Mouse (Mus musculus) cerebellum, adult 2 months (tissue): Measurements from ENCODE around the gene Zc3h15. TPM values are rescaled to one million over a fixed set of nuclear protein-coding genes. Genes with fewer than 3 reads are reported as not detected.

Experiments
- DNase-seq, 2 experiments: peaks; one replicate each; pipeline ENCODE4 v3.0.0; 2021
- H3K27ac ChIP-seq: fragments of 200-500 bp; 2 replicates; pipeline ENCODE4 v1.5.1; 2012; ENCODE audit warnings: low read length, control low read depth, inconsistent platforms; ENCODE audit not compliant: insufficient read depth
- H3K27me3 ChIP-seq: fragments of 200-500 bp; 2 replicates; pipeline ENCODE4 v1.6.1; 2012; ENCODE audit warnings: inconsistent platforms, mild to moderate bottlenecking, low read length, moderate library complexity; ENCODE audit not compliant: control insufficient read depth, insufficient read depth
- H3K4me1 ChIP-seq: fragments of 200-500 bp; 2 replicates; pipeline ENCODE4 v1.6.1; 2011; ENCODE audit warnings: low read length; ENCODE audit not compliant: control insufficient read depth, insufficient read depth
- H3K4me3 ChIP-seq: fragments of 200-500 bp; replicated peaks from 2 replicates; pipeline ENCODE3; 2011; ENCODE audit warnings: mild to moderate bottlenecking, low read depth, low read length, control low read depth; ENCODE audit not compliant: insufficient read depth
- CTCF ChIP-seq: fragments of 200-500 bp; IDR thresholded peaks from 2 replicates; pipeline ENCODE4 v1.5.1; 2011; ENCODE audit warnings: low read depth, mild to moderate bottlenecking, control low read depth, low read length, moderate library complexity, borderline replicate concordance; ENCODE audit not compliant: insufficient read depth
- POLR2A ChIP-seq: fragments of 200-500 bp; IDR thresholded peaks from 2 replicates; pipeline ENCODE4 v1.6.1; 2011; ENCODE audit warnings: low read length, control low read depth, borderline replicate concordance; ENCODE audit not compliant: insufficient read depth
- WGBS: fragments of 180-500 bp; shearing (Covaris S2); methylation state at CpG from one replicate; pipeline ENCODE4 v1.1.7; 2018; 5-methylcytosine and 5-hydroxymethylcytosine counted together
- polyA plus RNA-seq: library from polyadenylated mRNA; depleted of rRNA; stranded (reverse); fragments of >200 nt; gene quantifications from 2 replicates; pipeline ENCODE4 v1.2.3, GENCODE M21; 2012; rRNA removed

The Zc3h15 gene
- polyA plus RNA-seq = 97.8 and 99.4 TPM in 2 replicates

- DNase-seq = peak; percentile 93 to 94
- Histone ChIP-seq H3K27ac (peak within 1 kb of the TSS; percentile 30; the same call in 1 of the 2 replicates), H3K4me1 (no peaks in the 10 kb centered on the region; the same call in 1 of the 2 replicates), H3K27me3 (no peaks in the 10 kb centered on the region), H3K4me3 (peak within 1 kb of the TSS; percentile 83)
- WGBS = under 1% methylated on average over 100 of the region's 100 CpGs
- TF ChIP-seq CTCF = peak; percentile 50; the same call in 1 of the 2 replicates
- peak; percentile 84 for TF ChIP-seq POLR2A
These were observed at the start of gene Zc3h15 for GRCm38 (mm10) chr2:83644276-83645252. Zc3h15 (plus strand) TSS chr2:83644435.

- no peak overlapping the region for H3K4me3 ChIP-seq
- no peak overlapping the region for H3K27ac ChIP-seq
- no peak for DNase-seq
- no peaks in the 10 kb centered on the region for H3K27me3 ChIP-seq
- no peaks in the 10 kb centered on the region; the same call in 1 of the 2 replicates for H3K4me1 ChIP-seq
- WGBS = 84% methylated on average over 11 of the region's 11 CpGs
- no peak for TF ChIP-seq CTCF
- TF ChIP-seq POLR2A = no peak
These were observed 23.5 kb upstream of the Zc3h15 start for GRCm38 (mm10) chr2:83620558-83621367.

- no peaks in the 10 kb centered on the region; the same call in 1 of the 2 replicates for H3K4me1 ChIP-seq
- H3K27me3 ChIP-seq = no peaks in the 10 kb centered on the region
- DNase-seq = no peak
- 63% methylated on average over 4 of the region's 4 CpGs for WGBS
- no peak for TF ChIP-seq POLR2A
- TF ChIP-seq CTCF = no peak
- H3K4me3 ChIP-seq = no peak overlapping the region
- H3K27ac ChIP-seq = no peak overlapping the region
These were observed 22.7 kb upstream of the Zc3h15 start for GRCm38 (mm10) chr2:83621511-83621910.

- no peak for TF ChIP-seq POLR2A
- TF ChIP-seq CTCF = no peak
- DNase-seq = no peak
- no peak overlapping the region for H3K27ac ChIP-seq
- no peaks in the 10 kb centered on the region for H3K27me3 ChIP-seq
- H3K4me3 ChIP-seq = no peak overlapping the region
- no peaks in the 10 kb centered on the region; the same call in 1 of the 2 replicates for H3K4me1 ChIP-seq
- 52% methylated on average over 11 of the region's 11 CpGs for WGBS
These were observed 21.4 kb upstream of the Zc3h15 start for GRCm38 (mm10) chr2:83622792-83623191.

- Histone ChIP-seq H3K27ac (no peak overlapping the region), H3K27me3 (no peaks in the 10 kb centered on the region), H3K4me3 (no peak overlapping the region), H3K4me1 (no peaks in the 10 kb centered on the region; the same call in 1 of the 2 replicates)
- WGBS = 72% methylated on average over 4 of the region's 4 CpGs
- TF ChIP-seq POLR2A = no peak
- TF ChIP-seq CTCF = no peak
- DNase-seq = no peak
These were observed 20.2 kb upstream of the Zc3h15 start for GRCm38 (mm10) chr2:83624045-83624444.

- 19% methylated on average over 10 of the region's 10 CpGs for WGBS
- Histone ChIP-seq H3K27me3 (no peaks in the 10 kb centered on the region), H3K4me3 (no peak overlapping the region), H3K4me1 (no peaks in the 10 kb centered on the region; the same call in 1 of the 2 replicates), H3K27ac (no peak overlapping the region)
- peak; percentile 61 to 70 for DNase-seq
- TF ChIP-seq CTCF (peak; percentile 87), POLR2A (no peak)
These were observed 18.8 kb upstream of the Zc3h15 start for GRCm38 (mm10) chr2:83625226-83626108.
